Mouse (Mus musculus) neural tube, embryonic 12.5 days (tissue): ENCODE measurements around the gene Rin3. TPM values are rescaled to one million over a fixed set of nuclear protein-coding genes. Genes with fewer than 3 reads are reported as not detected.

Experiments
- ATAC-seq: fragments of 200-750 bp; cut with Nextera tagmentation; 2 replicates; pipeline ENCODE4 v1.8.0; 2017; ENCODE audit warnings: low read depth, mild to moderate bottlenecking, moderate TSS enrichment, moderate library complexity; ENCODE audit not compliant: low FRiP score
- H3K27ac ChIP-seq: fragments of 300-500 bp; sonication (generic); 2 replicates; pipeline ENCODE4 v1.5.1; 2016
- H3K27me3 ChIP-seq: fragments of 300-500 bp; sonication (generic); replicated peaks from 2 replicates; pipeline ENCODE4 v1.6.1; 2016; ENCODE audit warnings: mild to moderate bottlenecking
- H3K36me3 ChIP-seq: fragments of 300-500 bp; sonication (generic); 2 replicates; pipeline ENCODE4 v1.6.1; 2016; ENCODE audit warnings: mild to moderate bottlenecking
- H3K4me1 ChIP-seq: fragments of 300-500 bp; sonication (generic); 2 replicates; pipeline ENCODE4 v1.6.1; 2016
- H3K4me2 ChIP-seq: fragments of 300-500 bp; sonication (generic); replicated peaks from 2 replicates; pipeline ENCODE4 v1.6.1; 2016; ENCODE audit warnings: mild to moderate bottlenecking
- H3K4me3 ChIP-seq: fragments of 300-500 bp; sonication (generic); 2 replicates; pipeline ENCODE4 v1.5.1; 2016
- H3K9ac ChIP-seq: fragments of 300-500 bp; sonication (generic); 2 replicates; pipeline ENCODE4 v1.6.1; 2016; ENCODE audit warnings: mild to moderate bottlenecking
- H3K9me3 ChIP-seq: fragments of 300-500 bp; sonication (generic); 2 replicates; pipeline ENCODE4 v1.6.1; 2016; ENCODE audit warnings: mild to moderate bottlenecking
- WGBS: fragments of 180-500 bp; shearing (Covaris S2); methylation state at CpG from one replicate; pipeline ENCODE4 v1.1.7; 2016; 5-methylcytosine and 5-hydroxymethylcytosine counted together
- polyA plus RNA-seq: library from polyadenylated mRNA; unstranded; fragments of >200 nt; fragmentation: Nextera tagmentation; extraction: Ambion mirVana; gene quantifications from 2 replicates; pipeline ENCODE4 v1.2.1, GENCODE M21; 2016

Gene Rin3
- polyA plus RNA-seq, 1 experiment from 2014 or later = 5.6 TPM

GRCm38 (mm10) chr12:102345031-102345815 lies 62.4 kb downstream of the Rin3 start:
- Histone ChIP-seq H3K4me1 (no peaks in the 10 kb centered on the region), H3K36me3 (no peaks in the 10 kb centered on the region), H3K27me3 (no peaks in the 10 kb centered on the region), H3K4me3 (no peak overlapping the region), H3K4me2 (no peak overlapping the region), H3K9me3 (no peaks in the 10 kb centered on the region), H3K27ac (no peak overlapping the region), H3K9ac (no peak overlapping the region)
- 72% methylated on average over 14 of the region's 14 CpGs for WGBS
- no peak for ATAC-seq

GRCm38 (mm10) chr12:102346507-102346906 lies 63.7 kb downstream of the Rin3 start:
- Histone ChIP-seq H3K4me1 (no peaks in the 10 kb centered on the region), H3K4me3 (no peak overlapping the region), H3K27ac (no peak overlapping the region), H3K36me3 (no peaks in the 10 kb centered on the region), H3K9ac (no peak overlapping the region), H3K27me3 (no peaks in the 10 kb centered on the region), H3K4me2 (no peak overlapping the region), H3K9me3 (no peaks in the 10 kb centered on the region)
- ATAC-seq = no peak
- WGBS = 9% methylated on average over 1 of the region's 1 CpGs

GRCm38 (mm10) chr12:102348447-102348846 lies 65.6 kb downstream of the Rin3 start:
- no peak overlapping the region for H3K27ac ChIP-seq
- 92% methylated on average over 6 of the region's 6 CpGs for WGBS
- no peaks in the 10 kb centered on the region for H3K36me3 ChIP-seq

GRCm38 (mm10) chr12:102350997-102351396 lies 68.1 kb downstream of the Rin3 start:
- Histone ChIP-seq H3K4me2 (no peak overlapping the region), H3K9ac (no peak overlapping the region), H3K4me1 (no peaks in the 10 kb centered on the region), H3K9me3 (no peaks in the 10 kb centered on the region), H3K4me3 (no peak overlapping the region), H3K36me3 (no peaks in the 10 kb centered on the region), H3K27ac (no peak overlapping the region), H3K27me3 (no peaks in the 10 kb centered on the region)
- 84% methylated on average over 1 of the region's 1 CpGs for whole genome bisulfite sequencing
- ATAC-seq = no peak

More at GRCm38 (mm10) chr12:102348447-102348846, 65.6 kb downstream of the Rin3 start:
- no peaks in the 10 kb centered on the region for H3K4me1 ChIP-seq
- no peaks in the 10 kb centered on the region for H3K9me3 ChIP-seq
- H3K4me2 ChIP-seq = no peak overlapping the region
- ATAC-seq = no peak
- no peaks in the 10 kb centered on the region for H3K27me3 ChIP-seq
- no peak overlapping the region for H3K4me3 ChIP-seq
- H3K9ac ChIP-seq = no peak overlapping the region

- H3K9me3 ChIP-seq = no peaks in the 10 kb centered on the region
- H3K4me2 ChIP-seq = no peak overlapping the region
- no peak overlapping the region for H3K9ac ChIP-seq
- H3K27me3 ChIP-seq = no peaks in the 10 kb centered on the region
- no peaks in the 10 kb centered on the region for H3K36me3 ChIP-seq
- no peak overlapping the region for H3K4me3 ChIP-seq
- no peaks in the 10 kb centered on the region for H3K4me1 ChIP-seq
- WGBS = 87% methylated on average over 10 of the region's 10 CpGs
- no peak for ATAC-seq
- no peak overlapping the region for H3K27ac ChIP-seq
Measured at GRCm38 (mm10) chr12:102354126-102354984, 71.5 kb downstream of the Rin3 start.

GRCm38 (mm10) chr12:102355784-102356183 lies 72.9 kb downstream of the Rin3 start:
- H3K4me2 ChIP-seq = no peak overlapping the region
- H3K27ac ChIP-seq = no peak overlapping the region
- no peak overlapping the region for H3K4me3 ChIP-seq
- no peaks in the 10 kb centered on the region for H3K27me3 ChIP-seq
- H3K9ac ChIP-seq = no peak overlapping the region
- H3K36me3 ChIP-seq = no peaks in the 10 kb centered on the region
- H3K4me1 ChIP-seq = no peaks in the 10 kb centered on the region
- H3K9me3 ChIP-seq = no peaks in the 10 kb centered on the region
- no peak for ATAC-seq

GRCm38 (mm10) chr12:102356781-102357180 lies 73.9 kb downstream of the Rin3 start:
- Histone ChIP-seq H3K9me3 (no peaks in the 10 kb centered on the region), H3K27ac (no peak overlapping the region), H3K4me1 (no peaks in the 10 kb centered on the region), H3K9ac (no peak overlapping the region), H3K4me2 (no peak overlapping the region), H3K27me3 (no peaks in the 10 kb centered on the region), H3K36me3 (no peaks in the 10 kb centered on the region), H3K4me3 (no peak overlapping the region)
- 93% methylated on average over 1 of the region's 1 CpGs for WGBS
- ATAC-seq = no peak

- ATAC-seq = no peak
- no peaks in the 10 kb centered on the region for H3K4me1 ChIP-seq
- H3K4me2 ChIP-seq = no peak overlapping the region
- no peaks in the 10 kb centered on the region for H3K9me3 ChIP-seq
- H3K9ac ChIP-seq = no peak overlapping the region
- 90% methylated on average over 4 of the region's 4 CpGs for WGBS
- H3K4me3 ChIP-seq = no peak overlapping the region
- no peaks in the 10 kb centered on the region for H3K27me3 ChIP-seq
- no peak overlapping the region for H3K27ac ChIP-seq
- H3K36me3 ChIP-seq = no peaks in the 10 kb centered on the region
Measured at GRCm38 (mm10) chr12:102359390-102359789, 76.5 kb downstream of the Rin3 start.

GRCm38 (mm10) chr12:102361189-102362161 lies 78.6 kb downstream of the Rin3 start:
- 93% methylated on average over 10 of the region's 10 CpGs for WGBS
- Histone ChIP-seq H3K4me2 (no peak overlapping the region), H3K9ac (no peak overlapping the region), H3K4me3 (no peak overlapping the region), H3K27me3 (no peaks in the 10 kb centered on the region), H3K4me1 (no peaks in the 10 kb centered on the region), H3K36me3 (no peaks in the 10 kb centered on the region), H3K27ac (no peak overlapping the region), H3K9me3 (no peaks in the 10 kb centered on the region)
- ATAC-seq = no peak

- Histone ChIP-seq H3K27me3 (no peaks in the 10 kb centered on the region), H3K9me3 (no peaks in the 10 kb centered on the region), H3K4me3 (no peak overlapping the region), H3K36me3 (no peaks in the 10 kb centered on the region), H3K27ac (no peak overlapping the region), H3K4me1 (no peaks in the 10 kb centered on the region), H3K9ac (no peak overlapping the region), H3K4me2 (no peak overlapping the region)
- ATAC-seq = no peak
- 91% methylated on average over 7 of the region's 7 CpGs for WGBS
Measured at GRCm38 (mm10) chr12:102365016-102365415, 82.2 kb downstream of the Rin3 start.

- Histone ChIP-seq H3K27me3 (no peaks in the 10 kb centered on the region), H3K4me3 (no peak overlapping the region), H3K9me3 (no peaks in the 10 kb centered on the region), H3K4me1 (no peaks in the 10 kb centered on the region), H3K27ac (no peak overlapping the region), H3K4me2 (no peak overlapping the region), H3K36me3 (no peaks in the 10 kb centered on the region), H3K9ac (no peak overlapping the region)
- WGBS = 88% methylated on average over 9 of the region's 9 CpGs
- no peak for ATAC-seq
Measured at GRCm38 (mm10) chr12:102366126-102366816, 83.4 kb downstream of the Rin3 start.
